Mouse (Mus musculus): ENCODE measurements around the gene Lmod2. TPM values are rescaled to one million over a fixed set of nuclear protein-coding genes. Genes with fewer than 3 reads are reported as not detected.

Gene Lmod2
- polyA plus RNA-seq, 1 experiment from 2014 or later, result not detected

DNA sequence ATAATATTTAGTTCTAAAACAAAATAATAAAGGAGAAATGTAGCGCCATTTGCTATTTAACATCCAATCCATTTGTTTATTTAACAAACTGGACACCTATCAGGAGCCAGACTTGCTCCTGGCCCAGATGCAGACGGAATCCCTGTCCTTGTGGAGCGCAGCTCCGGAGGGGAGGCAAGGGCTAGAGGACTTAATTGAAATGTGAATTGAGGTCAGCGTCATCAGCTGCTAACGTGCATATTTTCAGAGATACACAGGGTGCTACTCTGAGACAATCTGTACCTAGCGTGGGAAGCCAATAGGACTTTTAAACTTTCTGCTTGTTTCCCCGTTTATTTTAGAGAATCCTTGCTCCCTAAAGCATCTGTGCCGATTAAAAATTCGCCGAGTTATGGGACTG, 27.3 kb upstream of the Lmod2 start:
- 67% methylated on average over 11 of the region's 11 CpGs for whole genome bisulfite sequencing
- Histone ChIP-seq H3K9ac (ENCODE audit: low read depth, low read length) (no peak overlapping the region), H3K9me3 (replicated peaks; ENCODE audit: control insufficient read depth, low read length, poor library complexity, severe bottlenecking) (0 out of 2 replicates have a peak, but pooled peaks cover 2% of the 10 kb centered on the region), H3K27me3 (ENCODE audit: control insufficient read depth, insufficient read depth, low read depth, low read length) (no peaks in the 10 kb centered on the region), H3K27ac (ENCODE audit: low read length) (no peak overlapping the region), H3K36me3 (ENCODE audit: control insufficient read depth, insufficient read depth, low read length) (no peaks in the 10 kb centered on the region), H3K4me1 (ENCODE audit: control insufficient read depth, insufficient read depth, low read length) (no peaks in the 10 kb centered on the region), H3K4me3 (ENCODE audit: low read depth, low read length) (no peak overlapping the region), H3K4me2 (ENCODE audit: low read length) (no peak overlapping the region)
- ATAC-seq, result no peak

DNA sequence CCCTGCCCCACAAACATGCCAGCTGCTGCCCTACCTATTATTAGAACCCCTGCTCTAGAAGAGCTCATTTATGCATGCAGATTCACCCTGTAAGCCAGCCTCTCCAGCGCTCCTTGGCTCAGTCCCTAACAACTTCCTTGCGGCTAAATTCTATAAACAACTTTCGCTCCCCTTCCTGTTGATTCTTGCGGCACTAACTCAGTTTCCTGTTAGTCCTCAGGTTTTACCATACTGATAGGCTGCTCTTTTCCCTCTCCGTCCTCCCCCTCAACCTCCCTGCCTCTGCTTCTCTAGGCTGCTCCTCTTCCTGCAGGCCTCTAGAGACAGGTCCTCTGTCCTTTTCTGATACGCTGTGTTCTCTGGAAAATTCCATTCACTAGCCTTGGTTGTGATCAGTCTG, 26.4 kb upstream of the Lmod2 start:
- ATAC-seq, result no peak
- 0 out of 2 replicates have a peak, but pooled peaks cover 2% of the 10 kb centered on the region for H3K9me3 ChIP-seq (replicated peaks; ENCODE audit: control insufficient read depth, low read length, poor library complexity, severe bottlenecking)
- H3K4me2 ChIP-seq (ENCODE audit: low read length), result no peak overlapping the region
- H3K9ac ChIP-seq (ENCODE audit: low read depth, low read length), result no peak overlapping the region
- WGBS, result 86% methylated on average over 6 of the region's 6 CpGs
- H3K4me3 ChIP-seq (ENCODE audit: low read depth, low read length), result no peak overlapping the region
- no peaks in the 10 kb centered on the region for H3K4me1 ChIP-seq (ENCODE audit: control insufficient read depth, insufficient read depth, low read length)
- H3K36me3 ChIP-seq (ENCODE audit: control insufficient read depth, insufficient read depth, low read length), result no peaks in the 10 kb centered on the region
- H3K27me3 ChIP-seq (ENCODE audit: control insufficient read depth, insufficient read depth, low read depth, low read length), result no peaks in the 10 kb centered on the region
- no peak overlapping the region for H3K27ac ChIP-seq (ENCODE audit: low read length)

DNA sequence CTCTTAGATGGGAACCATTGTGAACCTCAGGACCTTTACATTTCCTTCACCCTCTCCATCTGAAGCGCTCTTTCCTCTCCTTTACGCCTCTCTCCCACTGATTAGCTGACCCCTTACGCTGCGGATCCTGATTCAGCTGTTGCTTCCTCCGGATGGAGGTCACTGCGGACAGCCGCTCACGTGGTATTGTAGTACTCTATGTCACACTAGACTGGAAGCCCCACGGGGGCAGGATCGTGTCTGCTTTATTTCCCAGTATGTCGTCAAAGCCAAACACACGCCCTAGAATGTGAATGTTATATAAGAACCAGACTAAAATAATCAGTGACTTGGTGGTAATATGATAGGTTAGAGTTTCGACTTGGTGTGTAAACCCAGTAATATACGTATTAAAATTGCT, 25.1 kb upstream of the Lmod2 start:
- H3K4me1 ChIP-seq (ENCODE audit: control insufficient read depth, insufficient read depth, low read length), result no peaks in the 10 kb centered on the region
- ATAC-seq, result no peak
- WGBS, result 91% methylated on average over 14 of the region's 14 CpGs

DNA sequence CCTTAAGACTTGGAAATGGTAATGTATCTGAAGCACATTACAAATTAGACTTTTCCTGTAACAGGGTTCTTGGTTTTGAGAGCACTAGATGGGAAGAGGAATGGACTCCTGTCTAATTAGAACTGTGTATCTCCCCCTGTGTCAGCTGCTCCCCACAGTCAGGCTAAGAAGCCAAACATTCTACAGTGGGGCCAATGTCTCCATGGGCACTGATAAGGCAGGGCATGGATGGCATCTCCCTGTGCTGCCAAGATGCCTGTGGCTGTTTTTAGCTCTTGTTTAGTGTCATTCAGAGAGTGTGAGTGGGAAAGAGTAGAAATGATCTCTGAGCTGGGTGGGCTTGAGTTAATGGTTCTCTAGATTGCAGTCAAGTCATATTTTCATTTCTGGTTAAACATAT, 24.2 kb upstream of the Lmod2 start:
- no peaks in the 10 kb centered on the region for H3K27me3 ChIP-seq (ENCODE audit: control insufficient read depth, insufficient read depth, low read depth, low read length)
- H3K27ac ChIP-seq (ENCODE audit: low read length), result no peak overlapping the region
- no peak overlapping the region for H3K4me3 ChIP-seq (ENCODE audit: low read depth, low read length)
- no peaks in the 10 kb centered on the region for H3K4me1 ChIP-seq (ENCODE audit: control insufficient read depth, insufficient read depth, low read length)
- no peaks in the 10 kb centered on the region for H3K36me3 ChIP-seq (ENCODE audit: control insufficient read depth, insufficient read depth, low read length)
- 0 out of 2 replicates have a peak, but pooled peaks cover 2% of the 10 kb centered on the region for H3K9me3 ChIP-seq (replicated peaks; ENCODE audit: control insufficient read depth, low read length, poor library complexity, severe bottlenecking)
- ATAC-seq, result no peak
- no peak overlapping the region for H3K9ac ChIP-seq (ENCODE audit: low read depth, low read length)
- H3K4me2 ChIP-seq (ENCODE audit: low read length), result no peak overlapping the region

More for the DNA sequence above, 25.1 kb upstream of the Lmod2 start:
- Histone ChIP-seq H3K4me3 (ENCODE audit: low read depth, low read length) (no peak overlapping the region), H3K4me2 (ENCODE audit: low read length) (no peak overlapping the region), H3K9me3 (replicated peaks; ENCODE audit: control insufficient read depth, low read length, poor library complexity, severe bottlenecking) (0 out of 2 replicates have a peak, but pooled peaks cover 2% of the 10 kb centered on the region), H3K9ac (ENCODE audit: low read depth, low read length) (no peak overlapping the region), H3K27ac (ENCODE audit: low read length) (no peak overlapping the region), H3K36me3 (ENCODE audit: control insufficient read depth, insufficient read depth, low read length) (no peaks in the 10 kb centered on the region), H3K27me3 (ENCODE audit: control insufficient read depth, insufficient read depth, low read depth, low read length) (no peaks in the 10 kb centered on the region)

DNA sequence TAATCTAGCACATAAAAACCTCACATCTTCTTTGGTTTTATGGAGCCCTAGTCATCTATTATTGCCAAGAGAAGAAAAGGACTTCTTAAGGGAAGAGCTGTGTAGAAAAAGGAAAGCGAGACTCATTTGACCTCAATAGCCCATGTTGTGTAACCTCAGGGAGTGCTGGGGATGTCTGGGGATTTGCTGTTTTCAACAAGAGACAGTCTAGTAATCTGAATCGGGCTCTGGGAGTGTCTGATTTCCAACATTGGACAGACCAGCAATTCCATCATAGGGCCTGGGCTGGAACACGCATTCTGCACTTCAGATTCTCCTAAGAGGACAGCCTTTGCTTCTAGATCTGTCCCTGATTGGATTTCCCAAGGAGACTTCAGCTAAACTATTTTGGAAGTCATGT, 14.1 kb upstream of the Lmod2 start:
- no peak for ATAC-seq
- 84% methylated on average over 3 of the region's 3 CpGs for WGBS

DNA sequence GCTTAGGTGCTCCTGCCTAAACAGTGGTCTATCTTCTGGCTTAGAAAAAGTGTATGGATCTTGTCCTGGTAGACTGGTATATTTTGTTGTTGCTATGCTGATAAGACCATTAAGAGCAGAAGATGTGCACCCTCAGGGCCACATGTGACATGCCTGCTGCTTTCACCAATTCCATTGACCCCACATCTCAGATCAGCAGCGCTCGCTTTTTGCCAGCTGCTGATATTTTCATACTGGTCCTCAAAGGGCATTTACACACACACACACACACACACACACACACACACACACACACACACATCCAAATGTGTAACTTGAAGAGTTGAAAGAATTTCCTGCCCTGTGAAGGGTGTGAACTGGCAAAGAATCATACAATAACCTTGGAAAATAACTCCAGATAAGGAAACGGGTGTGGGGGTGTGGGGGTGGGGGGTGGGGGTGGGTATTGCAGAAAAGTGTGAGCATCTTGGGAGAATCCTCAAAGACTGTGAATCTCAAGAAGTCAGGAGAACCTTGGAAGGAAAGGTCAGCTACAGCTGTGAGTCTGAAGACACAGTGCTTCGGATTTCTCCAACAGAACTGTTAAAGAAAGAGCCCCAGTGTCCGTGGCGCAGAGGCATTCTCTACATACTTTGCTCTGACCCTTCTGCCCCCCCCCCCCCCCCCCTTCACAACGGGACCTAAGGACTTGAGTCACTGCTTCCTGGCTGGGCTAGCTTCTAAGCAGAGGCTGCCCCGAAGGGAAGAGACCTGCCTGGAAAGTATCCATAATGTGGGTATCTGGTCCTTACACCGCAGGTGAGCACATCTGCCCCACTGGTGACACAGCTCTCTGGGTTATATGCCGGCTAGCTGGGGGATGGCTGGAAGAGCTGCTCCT, 11.9 kb upstream of the Lmod2 start:
- 67% methylated on average over 8 of the region's 10 CpGs for WGBS
- Histone ChIP-seq H3K4me1 (ENCODE audit: control insufficient read depth, insufficient read depth, low read length) (no peaks in the 10 kb centered on the region; the same call in 1 of the 2 replicates), H3K27ac (ENCODE audit: low read length) (no peak overlapping the region; the same call in 1 of the 2 replicates), H3K9ac (ENCODE audit: low read depth, low read length) (no peak overlapping the region), H3K27me3 (ENCODE audit: control insufficient read depth, insufficient read depth, low read depth, low read length) (no peaks in the 10 kb centered on the region), H3K36me3 (ENCODE audit: control insufficient read depth, insufficient read depth, low read length) (no peaks in the 10 kb centered on the region), H3K4me2 (ENCODE audit: low read length) (no peak overlapping the region), H3K4me3 (ENCODE audit: low read depth, low read length) (no peak overlapping the region), H3K9me3 (replicated peaks; ENCODE audit: control insufficient read depth, low read length, poor library complexity, severe bottlenecking) (no peaks in the 10 kb centered on the region)
- no peak for ATAC-seq

More for the DNA sequence above, 14.1 kb upstream of the Lmod2 start:
- Histone ChIP-seq H3K27me3 (ENCODE audit: control insufficient read depth, insufficient read depth, low read depth, low read length) (no peaks in the 10 kb centered on the region), H3K4me1 (ENCODE audit: control insufficient read depth, insufficient read depth, low read length) (no peaks in the 10 kb centered on the region; the same call in 1 of the 2 replicates), H3K9ac (ENCODE audit: low read depth, low read length) (no peak overlapping the region), H3K4me3 (ENCODE audit: low read depth, low read length) (no peak overlapping the region), H3K9me3 (replicated peaks; ENCODE audit: control insufficient read depth, low read length, poor library complexity, severe bottlenecking) (no peaks in the 10 kb centered on the region), H3K27ac (ENCODE audit: low read length) (no peak overlapping the region), H3K4me2 (ENCODE audit: low read length) (no peak overlapping the region), H3K36me3 (ENCODE audit: control insufficient read depth, insufficient read depth, low read length) (no peaks in the 10 kb centered on the region)

DNA sequence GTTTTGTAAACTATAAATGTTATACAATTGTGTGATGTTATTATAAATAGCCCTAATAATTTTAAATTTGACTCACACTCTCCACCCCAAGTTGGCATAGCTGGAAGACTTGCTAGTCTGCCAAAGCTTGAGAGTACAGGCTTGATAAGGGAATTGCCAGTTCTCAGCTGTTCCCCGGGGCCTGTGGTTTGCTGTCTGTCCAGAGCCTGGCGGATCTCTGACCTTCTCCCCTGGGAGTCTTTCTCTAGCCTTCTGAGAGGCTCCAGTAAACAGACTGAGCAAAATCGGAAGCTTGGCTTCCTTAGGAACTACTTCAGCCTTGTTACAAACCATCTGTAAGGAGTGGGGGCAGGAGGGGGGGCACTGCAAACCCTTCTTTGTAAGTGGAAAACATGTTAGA, 10.7 kb upstream of the Lmod2 start:
- no peak for ATAC-seq

DNA sequence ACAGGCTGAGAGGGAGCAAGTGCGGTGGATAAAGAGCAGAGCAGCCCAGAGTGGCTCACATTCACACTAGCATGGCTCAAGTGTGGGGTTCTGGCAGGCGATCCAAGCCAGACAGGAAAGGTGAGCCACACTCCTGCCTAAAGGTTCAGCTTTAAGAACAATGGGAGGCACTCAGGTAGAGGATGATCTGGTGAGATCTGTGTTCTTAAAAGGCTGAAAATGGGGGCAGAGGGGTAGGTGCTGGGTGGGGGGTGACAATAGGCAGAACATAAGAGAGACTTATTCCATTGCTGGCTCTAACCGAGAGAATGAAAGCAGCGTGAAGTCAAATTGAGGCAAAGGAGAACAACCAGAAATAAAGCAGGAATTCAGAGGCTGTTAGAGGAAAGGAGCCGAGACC, 7.3 kb upstream of the Lmod2 start:
- Histone ChIP-seq H3K9ac (ENCODE audit: low read depth, low read length) (no peak overlapping the region), H3K4me2 (ENCODE audit: low read length) (no peak overlapping the region), H3K27ac (ENCODE audit: low read length) (no peak overlapping the region), H3K9me3 (replicated peaks; ENCODE audit: control insufficient read depth, low read length, poor library complexity, severe bottlenecking) (no peaks in the 10 kb centered on the region), H3K4me1 (ENCODE audit: control insufficient read depth, insufficient read depth, low read length) (no peaks in the 10 kb centered on the region; the same call in 1 of the 2 replicates), H3K27me3 (ENCODE audit: control insufficient read depth, insufficient read depth, low read depth, low read length) (no peaks in the 10 kb centered on the region), H3K36me3 (ENCODE audit: control insufficient read depth, insufficient read depth, low read length) (no peaks in the 10 kb centered on the region), H3K4me3 (ENCODE audit: low read depth, low read length) (no peak overlapping the region)
- no peak for ATAC-seq
- WGBS, result 75% methylated on average over 5 of the region's 5 CpGs

More for the DNA sequence above, 10.7 kb upstream of the Lmod2 start:
- H3K4me1 ChIP-seq (ENCODE audit: control insufficient read depth, insufficient read depth, low read length), result no peaks in the 10 kb centered on the region; the same call in 1 of the 2 replicates
- no peaks in the 10 kb centered on the region for H3K27me3 ChIP-seq (ENCODE audit: control insufficient read depth, insufficient read depth, low read depth, low read length)
- no peak overlapping the region for H3K27ac ChIP-seq (ENCODE audit: low read length)
- no peak overlapping the region for H3K4me3 ChIP-seq (ENCODE audit: low read depth, low read length)
- no peaks in the 10 kb centered on the region for H3K36me3 ChIP-seq (ENCODE audit: control insufficient read depth, insufficient read depth, low read length)
- WGBS, result 41% methylated on average over 3 of the region's 3 CpGs
- no peaks in the 10 kb centered on the region for H3K9me3 ChIP-seq (replicated peaks; ENCODE audit: control insufficient read depth, low read length, poor library complexity, severe bottlenecking)
- no peak overlapping the region for H3K4me2 ChIP-seq (ENCODE audit: low read length)
- no peak overlapping the region for H3K9ac ChIP-seq (ENCODE audit: low read depth, low read length)

DNA sequence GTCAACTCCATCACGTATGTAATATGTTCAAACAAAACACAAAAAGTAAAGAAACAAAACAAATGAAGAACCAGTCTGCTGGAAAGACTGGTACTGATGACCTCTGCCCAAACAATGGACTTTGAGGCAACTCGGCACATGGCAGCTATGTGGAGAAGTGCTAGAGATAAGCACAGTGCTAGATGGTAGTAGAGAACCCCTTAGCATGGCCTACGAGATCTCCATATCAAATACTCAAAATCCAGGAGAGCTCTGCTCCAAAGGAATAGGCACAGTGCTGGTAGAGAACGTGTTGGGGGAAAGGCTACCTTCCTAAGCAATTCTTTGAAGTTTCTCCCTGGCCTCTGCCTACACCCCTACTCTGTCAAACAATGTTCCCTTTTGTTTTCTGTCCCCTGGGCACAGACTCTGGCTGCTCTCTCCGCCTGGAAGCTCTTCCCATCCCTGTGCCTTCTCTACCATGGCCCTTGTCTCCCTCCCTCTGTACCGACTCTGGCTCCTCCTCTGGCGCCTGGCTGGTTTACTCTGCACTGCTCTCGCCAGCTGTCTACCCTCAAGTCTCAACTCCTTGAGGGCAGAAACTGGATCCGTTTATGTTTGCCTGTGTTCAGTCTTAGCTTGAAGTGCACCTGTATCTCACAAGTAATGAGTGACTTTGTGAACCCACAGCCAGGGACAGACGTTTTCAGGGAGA, 5.9 kb upstream of the Lmod2 start:
- H3K9me3 ChIP-seq (replicated peaks; ENCODE audit: control insufficient read depth, low read length, poor library complexity, severe bottlenecking), result no peaks in the 10 kb centered on the region
- H3K27ac ChIP-seq (ENCODE audit: low read length), result no peak overlapping the region
- H3K27me3 ChIP-seq (ENCODE audit: control insufficient read depth, insufficient read depth, low read depth, low read length), result no peaks in the 10 kb centered on the region
- H3K4me1 ChIP-seq (ENCODE audit: control insufficient read depth, insufficient read depth, low read length), result no peaks in the 10 kb centered on the region; the same call in 1 of the 2 replicates
- no peak overlapping the region for H3K4me3 ChIP-seq (ENCODE audit: low read depth, low read length)
- H3K36me3 ChIP-seq (ENCODE audit: control insufficient read depth, insufficient read depth, low read length), result no peaks in the 10 kb centered on the region
- H3K4me2 ChIP-seq (ENCODE audit: low read length), result no peak overlapping the region
- ATAC-seq, result no peak
- no peak overlapping the region for H3K9ac ChIP-seq (ENCODE audit: low read depth, low read length)
- 51% methylated on average over 10 of the region's 10 CpGs for WGBS
